Mouse (Mus musculus) testis, adult 2 months (tissue): ENCODE data around the gene Kcnj4.

Experiments used
- CTCF ChIP-seq: fragments of 200-500 bp; IDR thresholded peaks from 2 replicates; pipeline ENCODE4 v1.5.1; 2012; ENCODE audit warnings: low read depth, mild to moderate bottlenecking, inconsistent platforms, low read length, moderate library complexity; ENCODE audit not compliant: control insufficient read depth, insufficient read depth, insufficient replicate concordance
- POLR2A ChIP-seq: fragments of 200-500 bp; IDR thresholded peaks from 2 replicates; pipeline ENCODE4 v1.6.1; 2012; ENCODE audit warnings: low read depth, mild to moderate bottlenecking, inconsistent platforms, low read length, moderate library complexity; ENCODE audit not compliant: control insufficient read depth

GRCm38 (mm10) chr15:79527991-79528639 lies 23.1 kb upstream of the Kcnj4 start:
- TF ChIP-seq CTCF, result no peak
- TF ChIP-seq POLR2A, result no peak
